ENCODE assay signal across 18 mouse cellular contexts in the genomic region with DNA sequence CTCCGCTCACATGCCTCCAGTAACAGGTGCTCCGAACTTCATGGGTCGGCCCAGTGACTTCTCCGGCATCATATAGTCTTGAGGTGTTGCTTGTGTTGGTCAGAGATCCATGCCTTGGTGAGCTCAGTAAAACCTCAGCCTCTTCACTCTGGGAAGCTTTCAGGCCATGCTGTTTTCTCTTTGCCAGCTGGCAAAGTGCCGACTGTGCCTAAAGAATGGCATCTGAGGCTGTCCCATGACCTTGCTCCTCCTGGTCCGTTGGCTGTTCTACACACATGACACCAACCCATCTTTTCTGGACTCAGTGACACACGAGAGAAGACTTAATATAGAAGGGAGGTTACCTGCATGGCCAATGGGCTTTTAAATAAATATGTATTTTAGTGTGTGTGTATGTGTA.
"Had no signal": no experiment of that assay in that cellular context is flagged by ENCODE, and none has a peak within 500 bp of the region (broad histone marks: within the 10 kb centered on the region; RNA-seq: fewer than 3 reads in every experiment).

No protein-coding gene starts in this region.

- H3K4me2 ChIP-seq: limb, embryonic 15.5 days; liver, embryonic 12.5 days; lung, embryonic 15.5 days; midbrain, embryonic 11.5 days; midbrain, embryonic 15.5 days; neural tube, embryonic 13.5 days had no signal

- H3K4me3 ChIP-seq: limb, embryonic 15.5 days; liver, embryonic 12.5 days; lung, embryonic 15.5 days; megakaryocyte, embryonic 14.5 days; midbrain, embryonic 15.5 days; neural tube, embryonic 13.5 days had no signal

- H3K4me1 ChIP-seq: limb, embryonic 15.5 days; lung, embryonic 15.5 days; midbrain, embryonic 15.5 days; neural tube, embryonic 13.5 days had no signal

- H3K27ac ChIP-seq: kidney, postnatal 0 days; limb, embryonic 15.5 days; liver, embryonic 12.5 days; lung, embryonic 15.5 days; macrophage; midbrain, embryonic 15.5 days; neural tube, embryonic 13.5 days had no signal

- DNase-seq: kidney, postnatal 36 days; layer of hippocampus, adult 9-11 months; layer of hippocampus, postnatal 36 days; lung, postnatal 14 days; retina, postnatal 1 day; right cerebral cortex, postnatal 4 days; spleen, adult 18-20 months; thymus, adult 2 months; thymus, postnatal 36 days had no signal

- H3K27me3 ChIP-seq: limb, embryonic 15.5 days; liver, embryonic 12.5 days; lung, embryonic 15.5 days; midbrain, embryonic 15.5 days; neural tube, embryonic 13.5 days had no signal

- ATAC-seq: liver, embryonic 12.5 days; midbrain, embryonic 15.5 days had no signal

- H3K36me3 ChIP-seq: limb, embryonic 15.5 days; lung, embryonic 15.5 days; midbrain, embryonic 15.5 days; neural tube, embryonic 13.5 days had no signal

- H3K9ac ChIP-seq: limb, embryonic 15.5 days; liver, embryonic 12.5 days; lung, embryonic 15.5 days; midbrain, embryonic 15.5 days; neural tube, embryonic 13.5 days had no signal

- H3K9me3 ChIP-seq: limb, embryonic 15.5 days; liver, embryonic 12.5 days; lung, embryonic 15.5 days; midbrain, embryonic 15.5 days; neural tube, embryonic 13.5 days had no signal
